Mouse (Mus musculus) CD8-positive naive resting alpha-beta T cell, adult 57 days (primary cell): ENCODE measurements around the gene Zmym1. TPM values are rescaled to one million over a fixed set of nuclear protein-coding genes. Genes with fewer than 3 reads are reported as not detected.

Experiments used
- total RNA-seq: library from RNA; stranded (reverse); gene quantifications from one replicate; pipeline ENCODE4 v1.2.4, GENCODE M21; 2023

The Zmym1 gene
- 32.3 TPM for total RNA-seq

GRCm38 (mm10) chr4:127060585-127061290 is at the start of gene Zmym1:
Gene Zmym1 (minus strand): TSS chr4:127061152.

DNA sequence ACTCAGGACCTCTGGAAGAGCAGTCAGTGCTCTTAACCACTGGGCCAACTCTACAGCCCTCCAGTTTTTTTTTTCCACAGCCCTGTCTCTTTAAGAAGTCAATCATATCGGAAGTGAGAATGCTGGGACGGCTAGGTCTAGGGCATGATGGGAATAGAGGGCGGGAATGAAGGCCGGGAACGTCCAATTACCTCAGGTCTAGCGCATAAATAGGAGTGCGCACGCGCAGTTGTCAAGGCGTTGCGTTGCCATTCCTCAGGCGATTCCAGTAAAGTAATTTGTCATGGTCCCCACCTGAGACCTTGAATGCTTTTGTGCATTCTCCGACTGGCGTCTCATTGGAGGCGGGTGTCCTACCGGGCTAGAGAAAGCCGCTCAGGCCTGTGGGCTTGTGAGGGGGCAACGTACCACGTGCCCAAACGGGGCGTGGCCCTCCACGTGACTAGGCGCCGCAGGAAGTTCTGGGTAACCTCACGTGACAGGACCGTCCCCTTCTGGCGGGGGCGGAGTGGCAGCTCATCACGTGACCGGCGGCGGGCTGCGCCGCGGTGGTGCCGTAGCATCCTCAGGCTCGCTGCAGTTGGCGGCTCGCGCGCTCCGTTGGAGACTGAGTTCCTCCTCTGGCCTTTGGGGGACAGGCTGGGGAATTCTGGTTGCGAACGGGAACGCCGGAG is 16.1 kb upstream of the Zmym1 start, which contains the start of gene Zmym6:
Gene Zmym6 (plus strand): TSS at position 509 of the 674 bp plus-strand sequence.

GRCm38 (mm10) chr4:127021151-127021945 is 39.6 kb downstream of the Zmym1 start, which contains the start of gene Sfpq:
Gene Sfpq (plus strand): TSS chr4:127021324.

Other genes with a start within 250 kb of the Zmym1 start
- gene Zmym4, start 93.0 kb downstream of the Zmym1 start, total RNA-seq = 38.7 TPM
- 730 TPM for gene Sfpq, start 39.8 kb downstream of the Zmym1 start, total RNA-seq
- 21.9 TPM for gene Zmym6, start 16.2 kb upstream of the Zmym1 start, total RNA-seq
- gene Tmem35b, start 62.5 kb upstream of the Zmym1 start, total RNA-seq = 3.5 TPM
- 0.18 TPM for gene Dlgap3, start 108.1 kb upstream of the Zmym1 start, total RNA-seq
- 22.9 TPM for gene Smim12, start 182.6 kb upstream of the Zmym1 start, total RNA-seq